Mouse (Mus musculus) brain, embryonic 14.5 days (tissue): ENCODE results near the gene Gm3336.

Experiments used
- CTCF ChIP-seq: fragments of 200-500 bp; IDR thresholded peaks from 2 replicates; pipeline ENCODE4 v1.5.1; 2012; ENCODE audit warnings: inconsistent platforms, mild to moderate bottlenecking, moderate library complexity, borderline replicate concordance; ENCODE audit not compliant: insufficient read depth, insufficient read length; ENCODE audit errors: extremely low read depth
- POLR2A ChIP-seq: fragments of 200-500 bp; IDR thresholded peaks from 2 replicates; pipeline ENCODE4 v1.6.1; 2012; ENCODE audit warnings: mild to moderate bottlenecking, inconsistent platforms, borderline replicate concordance; ENCODE audit not compliant: poor library complexity, insufficient read depth, insufficient read length, severe bottlenecking; ENCODE audit errors: extremely low read depth

DNA sequence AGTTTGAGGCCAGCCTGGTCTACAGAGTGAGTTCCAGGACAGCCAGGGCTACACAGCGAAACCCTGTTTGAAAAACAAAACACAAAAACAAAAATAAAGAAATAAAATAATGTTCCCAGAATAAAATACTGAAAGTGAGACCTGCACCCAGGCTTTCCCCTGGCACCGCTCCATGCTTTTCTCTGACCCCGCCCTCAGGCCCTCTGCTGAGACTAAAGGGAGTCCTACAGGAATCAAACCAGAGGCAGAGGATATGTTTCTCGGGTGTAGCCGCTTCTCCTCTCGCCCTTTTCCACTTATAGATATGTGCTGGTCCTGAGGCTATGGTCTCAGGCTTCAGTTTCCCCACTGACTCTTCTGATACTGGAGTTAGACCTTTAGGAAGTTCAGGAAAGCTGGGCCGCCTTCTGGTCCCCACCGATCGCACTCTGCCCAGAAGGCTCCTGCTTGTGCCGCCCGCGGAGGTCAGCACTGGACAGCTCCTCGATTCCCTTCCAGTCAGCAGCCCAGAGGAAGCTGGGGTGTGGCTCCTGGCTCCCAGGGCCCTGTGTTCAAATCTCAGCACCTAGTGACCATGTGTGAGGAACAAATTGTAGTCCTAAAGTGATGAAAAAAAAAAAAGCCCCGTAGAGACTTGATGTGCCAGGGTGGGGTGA lies 7.6 kb downstream of the Gm3336 start:
- no peak for TF ChIP-seq POLR2A
- TF ChIP-seq CTCF: no peak
